Mouse (Mus musculus) ES-E14 (cell line): ENCODE results near the gene Scube3. TPM values are rescaled to one million over a fixed set of nuclear protein-coding genes. Genes with fewer than 3 reads are reported as not detected.

Experiments used
- DNase-seq: peaks from one replicate; pipeline ENCODE4 v3.0.0-alpha.2; 2013; ENCODE audit warnings: low read depth, low spot score
- H3K27ac ChIP-seq: 2 replicates; pipeline ENCODE4 v1.5.1; 2012; ENCODE audit warnings: low read depth, mild to moderate bottlenecking, low read length, moderate library complexity, mixed read lengths; ENCODE audit not compliant: poor library complexity, insufficient read depth, severe bottlenecking
- H3K36me3 ChIP-seq: 2 replicates; pipeline ENCODE4 v1.6.1; 2012; ENCODE audit warnings: mild to moderate bottlenecking, low read length, moderate library complexity, mixed read lengths; ENCODE audit not compliant: control insufficient read depth, poor library complexity, insufficient read depth, severe bottlenecking
- H3K4me1 ChIP-seq, 2 experiments: fragments of 150-350 bp in 1 of 2; sonication (generic) in 1 of 2; 2 replicates each; pipeline ENCODE4 v1.6.1; 2012; ENCODE audit warnings: low read length in 2 of 2, mild to moderate bottlenecking in 1 of 2, mixed read lengths in 1 of 2; ENCODE audit not compliant: control insufficient read depth in 2 of 2, insufficient read depth in 2 of 2, poor library complexity in 1 of 2
- H3K4me3 ChIP-seq, 2 experiments: fragments of 150-350 bp in 1 of 2; sonication (generic) in 1 of 2; 2 replicates each; pipeline ENCODE4 v1.5.1; 2012; ENCODE audit warnings: low read length in 2 of 2, low read depth in 1 of 2, mild to moderate bottlenecking in 1 of 2, mixed read lengths in 1 of 2; ENCODE audit not compliant: insufficient read depth in 1 of 2, poor library complexity in 1 of 2, severe bottlenecking in 1 of 2
- H3K9ac ChIP-seq: 2 replicates; pipeline ENCODE4 v1.6.1; 2012; ENCODE audit warnings: low read depth, mild to moderate bottlenecking, low read length, mixed read lengths; ENCODE audit not compliant: poor library complexity, insufficient read depth, severe bottlenecking
- H3K9me3 ChIP-seq: fragments of 150-350 bp; sonication (generic); 2 replicates; pipeline ENCODE4 v1.6.1; 2012; ENCODE audit warnings: low read depth, mild to moderate bottlenecking, low read length; ENCODE audit not compliant: control insufficient read depth, insufficient read depth
- CHD2 ChIP-seq: IDR thresholded peaks from 2 replicates; pipeline ENCODE4 v1.6.1; 2014; ENCODE audit warnings: mild to moderate bottlenecking, low read depth, low read length, inconsistent platforms
- HCFC1 ChIP-seq: IDR thresholded peaks from 2 replicates; pipeline ENCODE4 v1.6.1; 2012; ENCODE audit warnings: low read length, inconsistent platforms, borderline replicate concordance; ENCODE audit not compliant: insufficient read depth
- MAFK ChIP-seq: IDR thresholded peaks from 2 replicates; pipeline ENCODE4 v1.6.1; 2014; ENCODE audit warnings: mild to moderate bottlenecking, low read depth, low read length, inconsistent platforms; ENCODE audit not compliant: insufficient read depth
- ZC3H11A ChIP-seq: IDR thresholded peaks from 2 replicates; pipeline ENCODE4 v1.6.1; 2012; ENCODE audit warnings: low read depth, mild to moderate bottlenecking, inconsistent platforms, low read length, borderline replicate concordance
- ZNF384 ChIP-seq: IDR thresholded peaks from 2 replicates; pipeline ENCODE4 v1.6.1; 2012; ENCODE audit warnings: low read depth, low read length, inconsistent platforms
- in situ Hi-C, 2 experiments: fragments of 600-800 bp; cut with MboI; formaldehyde crosslinking; loops; one replicate each; pipeline ENCODE4 v1.15.1; 2025; ENCODE audit warnings: low sequenced_read_pairs in 2 of 2, inconsistent platforms in 1 of 2; ENCODE audit not compliant: unreplicated experiment in 2 of 2
- total RNA-seq: library from RNA; depleted of rRNA; stranded (reverse); fragments of 300-350 nt; gene quantifications from 2 replicates; pipeline ENCODE4 v1.2.3, GENCODE M21; 2012

Gene Scube3
- total RNA-seq, 1 experiment, result 24.0 TPM

- H3K36me3 ChIP-seq, result no peaks in the 10 kb centered on the region
- H3K4me1 ChIP-seq, result peaks cover 6 to 43% of the 10 kb centered on the region in 2 experiments; a peak in 3 of 4 replicates
- no peaks in the 10 kb centered on the region for H3K9me3 ChIP-seq
- no peak overlapping the region for H3K9ac ChIP-seq
- no peak for TF ChIP-seq CHD2
- TF ChIP-seq MAFK, result no peak
- no peak for TF ChIP-seq ZNF384
- no peak for TF ChIP-seq ZC3H11A
- TF ChIP-seq HCFC1, result no peak
- in situ Hi-C loops, result no loop called here
- DNase-seq, result no peak
- H3K4me3 ChIP-seq, result no peak overlapping the region
- no peak overlapping the region for H3K27ac ChIP-seq
Observed at GRCm38 (mm10) chr17:28144241-28144640, 2.3 kb downstream of the Scube3 start.

DNA sequence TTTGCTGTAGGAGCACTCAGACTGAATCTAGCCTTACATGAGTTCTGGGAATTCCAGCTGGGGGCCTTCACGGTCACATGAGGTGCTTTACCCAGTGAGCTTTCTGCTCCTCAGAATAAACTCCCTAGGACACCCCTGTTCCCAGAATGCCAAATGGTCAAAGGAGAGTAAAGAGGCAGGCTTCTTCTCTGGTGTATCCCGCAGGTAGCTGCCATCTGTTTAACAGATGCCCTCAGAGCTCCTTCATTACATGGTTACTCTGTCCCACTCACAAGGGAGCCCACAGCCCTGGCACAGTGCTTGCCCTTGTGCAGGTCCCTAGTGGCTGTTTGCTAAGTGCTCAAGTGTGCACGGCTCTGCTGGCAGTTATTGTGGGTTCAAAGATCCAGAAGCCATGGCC, 6.3 kb downstream of the Scube3 start:
- Histone ChIP-seq H3K9ac (no peak overlapping the region), H3K36me3 (no peaks in the 10 kb centered on the region), H3K9me3 (no peaks in the 10 kb centered on the region), H3K27ac (no peak overlapping the region), H3K4me1 (peaks cover 3 to 51% of the 10 kb centered on the region in 2 experiments; a peak in 3 of 4 replicates), H3K4me3 (no peak overlapping the region)
- no peak for TF ChIP-seq ZNF384
- no peak for TF ChIP-seq ZC3H11A
- no peak for TF ChIP-seq CHD2
- no peak for TF ChIP-seq HCFC1
- TF ChIP-seq MAFK, result no peak
- no peak for DNase-seq
- in situ Hi-C loops, result no loop called here

GRCm38 (mm10) chr17:28149734-28150133, 7.8 kb downstream of the Scube3 start:
- DNase-seq, result no peak
- H3K4me1 ChIP-seq, result peaks cover 4 to 48% of the 10 kb centered on the region in 2 experiments; a peak in 3 of 4 replicates
- H3K27ac ChIP-seq, result no peak overlapping the region
- no peaks in the 10 kb centered on the region for H3K9me3 ChIP-seq
- H3K4me3 ChIP-seq, result no peak overlapping the region
- no peak overlapping the region for H3K9ac ChIP-seq
- peaks cover 2% of the 10 kb centered on the region; the same call in 1 of the 2 replicates for H3K36me3 ChIP-seq
- TF ChIP-seq MAFK, result no peak
- no peak for TF ChIP-seq CHD2
- TF ChIP-seq ZC3H11A, result no peak
- in situ Hi-C loops, result no loop called here

GRCm38 (mm10) chr17:28150456-28150855, 8.5 kb downstream of the Scube3 start:
- no peak overlapping the region for H3K9ac ChIP-seq
- H3K36me3 ChIP-seq, result peaks cover 2% of the 10 kb centered on the region; the same call in 1 of the 2 replicates
- H3K9me3 ChIP-seq, result no peaks in the 10 kb centered on the region
- H3K4me3 ChIP-seq, result no peak overlapping the region
- H3K4me1 ChIP-seq, result peaks cover 6 to 52% of the 10 kb centered on the region in 2 experiments; a peak in 3 of 4 replicates
- no peak for TF ChIP-seq ZC3H11A
- TF ChIP-seq HCFC1, result no peak
- TF ChIP-seq MAFK, result no peak
- TF ChIP-seq ZNF384, result no peak
- TF ChIP-seq CHD2, result no peak
- in situ Hi-C loops, result no loop called here
- H3K27ac ChIP-seq, result peak overlapping the region; percentile 19; the same call in 1 of the 2 replicates
- DNase-seq, result no peak

- no peak for DNase-seq
- Histone ChIP-seq H3K36me3 (peaks cover 3% of the 10 kb centered on the region; the same call in 1 of the 2 replicates), H3K4me1 (peaks cover 6 to 38% of the 10 kb centered on the region in 2 experiments; a peak in 3 of 4 replicates), H3K9ac (no peak overlapping the region), H3K4me3 (no peak overlapping the region), H3K27ac (no peak overlapping the region), H3K9me3 (no peaks in the 10 kb centered on the region)
- TF ChIP-seq ZC3H11A (no peak), ZNF384 (no peak), HCFC1 (no peak), MAFK (no peak), CHD2 (no peak)
- in situ Hi-C loops, result no loop called here
Observed at GRCm38 (mm10) chr17:28153095-28153494, 11.2 kb downstream of the Scube3 start.
